Mouse (Mus musculus): ENCODE data around the gene Zfp128. TPM values are rescaled to one million over a fixed set of nuclear protein-coding genes. Genes with fewer than 3 reads are reported as not detected.

Zfp128 gene
- 6.9 TPM for polyA plus RNA-seq (2014; fragmentation: Illumina TruSeq; extraction: RNeasy Lipid Tissue Mini Kit (QIAGEN cat#74804); ENCODE audit: low read depth, low replicate concordance)

DNA sequence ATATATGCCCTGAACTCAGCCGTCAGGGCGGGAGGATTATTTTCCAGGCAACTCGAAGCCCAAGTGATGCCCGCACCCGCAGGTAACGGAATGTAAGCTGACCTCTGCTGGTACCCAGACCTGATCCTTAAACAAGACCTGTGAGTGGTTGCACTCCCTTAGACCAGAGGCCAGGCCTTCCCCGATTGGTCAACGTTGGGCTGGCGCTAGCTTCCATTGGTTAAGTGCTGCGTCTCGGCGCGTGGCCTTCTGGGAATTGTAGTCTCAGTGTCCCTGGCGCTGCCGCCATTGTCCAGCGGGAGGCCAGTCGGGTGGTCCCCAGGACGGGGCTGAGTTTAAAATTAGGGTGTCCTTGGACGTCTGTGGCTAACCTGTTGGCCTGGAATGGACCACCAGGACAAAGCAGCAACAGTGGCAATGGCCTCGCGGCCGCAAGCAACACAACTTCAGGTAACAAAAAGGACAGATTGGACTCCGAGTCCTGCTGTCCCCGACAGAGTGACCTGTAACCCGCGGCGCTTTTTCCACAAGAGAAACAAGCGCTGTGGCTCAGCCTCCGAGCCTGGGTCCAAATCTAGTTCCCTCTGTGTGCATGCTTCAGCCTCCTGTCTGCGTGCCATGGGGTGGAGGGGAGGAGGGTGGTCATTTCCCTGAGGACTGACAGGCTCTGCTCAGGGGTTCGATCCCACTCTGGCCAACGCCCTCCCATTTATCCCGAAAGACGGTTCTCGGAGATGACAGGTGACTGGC, at the start of gene Zfp128:
Gene Zfp128, plus strand, starts transcription at position 267 of the 750 bp plus-strand sequence.

GRCm38 (mm10) chr7:12834162-12835120, 46.5 kb upstream of the Zfp128 start, which contains the start of gene Zfp110:
Zfp110 (plus strand) TSS chr7:12834761.

DNA sequence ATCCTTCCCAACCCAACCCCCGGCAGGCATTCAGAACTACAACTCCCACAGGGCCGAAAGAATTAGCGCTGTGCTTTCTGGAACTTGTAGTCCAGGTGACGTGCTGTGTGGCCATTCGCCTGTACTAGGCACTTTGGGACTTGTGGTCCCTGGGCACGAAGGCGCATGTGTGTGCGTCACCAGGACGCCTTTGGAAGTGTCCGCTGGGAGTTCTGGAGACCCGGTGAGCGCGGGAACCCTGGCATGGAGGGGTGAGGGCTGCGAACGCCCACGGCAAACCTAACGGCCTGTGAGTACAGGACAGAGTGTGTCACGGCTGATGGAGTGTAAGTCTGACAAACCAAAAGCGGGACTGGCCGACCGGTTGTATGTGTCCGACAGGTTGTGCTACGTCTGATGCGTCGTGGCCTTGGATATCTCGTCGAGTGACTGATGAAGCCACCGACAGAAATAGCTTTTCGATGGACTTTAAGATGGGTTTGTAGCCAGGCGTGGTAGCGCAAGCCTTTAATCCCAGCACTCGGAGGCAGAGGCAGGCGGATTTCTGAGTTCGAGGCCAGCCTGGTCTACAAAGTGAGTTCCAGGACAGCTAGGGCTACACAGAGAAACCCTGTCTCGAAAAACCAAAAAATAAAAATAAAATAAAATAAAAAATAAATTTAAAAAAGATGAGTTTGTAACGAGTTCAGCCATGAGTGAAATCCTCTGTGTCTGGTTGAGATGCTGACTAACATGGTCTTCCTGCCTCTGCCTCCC, 16.9 kb downstream of the Zfp128 start, which contains the start of gene Zscan22:
Gene Zscan22, plus strand, starts transcription at position 161 of the 756 bp plus-strand sequence.

DNA sequence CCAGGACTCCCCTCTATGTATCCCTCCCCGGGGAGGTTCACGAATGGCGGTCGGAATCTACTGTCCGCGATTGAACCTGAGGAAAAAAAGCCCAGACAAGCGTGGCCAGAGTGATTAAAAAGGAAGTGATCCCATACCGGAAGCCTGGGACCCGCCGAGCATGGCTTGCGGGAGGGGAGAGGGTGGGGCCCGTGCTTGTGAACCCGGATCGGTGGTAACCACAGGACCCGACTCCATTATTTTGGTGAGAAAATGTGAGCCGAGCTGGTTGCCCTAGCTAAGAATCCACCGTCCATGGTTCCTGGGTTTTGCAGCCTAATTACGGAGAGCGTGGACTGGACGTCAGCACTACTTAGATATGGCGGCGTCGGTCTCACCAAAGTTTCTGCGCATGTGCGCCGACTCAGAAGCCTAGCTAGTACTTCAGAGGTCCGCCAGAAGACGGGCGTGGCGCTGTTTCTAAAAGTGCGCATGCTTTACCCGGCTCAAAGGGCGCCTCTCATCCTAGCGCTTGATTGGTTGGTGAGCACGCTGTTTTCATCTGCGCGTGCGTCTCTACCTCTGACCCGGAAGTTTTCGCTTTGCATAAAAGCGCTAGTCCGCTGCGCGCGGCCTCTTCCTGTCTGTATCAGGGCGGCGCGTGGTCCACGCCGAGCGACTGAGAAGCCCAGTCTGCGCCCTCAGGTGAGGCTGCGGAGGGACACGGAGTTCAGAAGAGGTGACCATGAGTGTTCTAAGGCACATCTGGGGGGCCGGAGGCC, 40.9 kb downstream of the Zfp128 start, which contains the start of gene Rps5:
Gene Rps5, plus strand, starts transcription at position 586 of the 761 bp plus-strand sequence.

DNA sequence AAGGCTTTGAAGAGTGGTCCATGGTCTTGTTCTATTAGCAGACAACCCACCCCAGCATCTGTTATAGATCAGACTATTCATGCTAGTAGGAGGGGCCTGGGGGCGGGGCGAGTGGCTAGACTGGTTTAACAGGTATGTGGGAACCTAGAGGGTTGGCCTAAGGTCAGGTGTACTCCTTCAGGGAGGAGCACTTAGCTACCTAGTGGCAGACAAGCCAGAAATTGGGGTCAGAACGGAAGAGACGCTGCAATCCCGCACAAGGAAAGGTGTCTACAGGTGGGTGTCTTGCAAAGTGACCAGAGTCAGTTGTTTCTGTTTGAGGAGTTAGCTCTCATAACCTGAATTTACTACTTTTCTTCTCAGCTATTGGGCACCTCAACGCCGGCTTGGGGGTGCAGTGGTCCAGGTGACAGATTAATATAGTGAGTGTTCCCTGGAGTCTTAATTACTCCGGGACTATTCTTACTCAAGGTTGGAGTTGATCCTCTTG, 46.3 kb downstream of the Zfp128 start, which contains the start of gene Rnf225:
Gene Rnf225, plus strand, starts transcription at position 226 of the 490 bp plus-strand sequence.

Other genes starting within 250 kb of the Zfp128 start
- not detected for gene Vmn2r54, start 240.9 kb upstream of the Zfp128 start, polyA plus RNA-seq (2014; fragmentation: Illumina TruSeq; extraction: RNeasy Lipid Tissue Mini Kit (QIAGEN cat#74804); ENCODE audit: low read depth, low replicate concordance)
- gene Vmn2r55, start 196.2 kb upstream of the Zfp128 start, polyA plus RNA-seq (2014; fragmentation: Illumina TruSeq; extraction: RNeasy Lipid Tissue Mini Kit (QIAGEN cat#74804); ENCODE audit: low read depth, low replicate concordance): not detected
- gene Vmn2r56, start 146.2 kb upstream of the Zfp128 start, polyA plus RNA-seq (2014; fragmentation: Illumina TruSeq; extraction: RNeasy Lipid Tissue Mini Kit (QIAGEN cat#74804); ENCODE audit: low read depth, low replicate concordance): not detected
- 4.0 TPM for gene Zscan18, start 77.5 kb upstream of the Zfp128 start, polyA plus RNA-seq (2014; fragmentation: Illumina TruSeq; extraction: RNeasy Lipid Tissue Mini Kit (QIAGEN cat#74804); ENCODE audit: low read depth, low replicate concordance)
- 31.4 TPM for gene Zfp329, start 62.3 kb upstream of the Zfp128 start, polyA plus RNA-seq (2014; fragmentation: Illumina TruSeq; extraction: RNeasy Lipid Tissue Mini Kit (QIAGEN cat#74804); ENCODE audit: low read depth, low replicate concordance)
- 33.4 TPM for gene Zfp110, start 46.4 kb upstream of the Zfp128 start, polyA plus RNA-seq (2014; fragmentation: Illumina TruSeq; extraction: RNeasy Lipid Tissue Mini Kit (QIAGEN cat#74804); ENCODE audit: low read depth, low replicate concordance)
- 6.2 TPM for gene Zscan22, start 16.6 kb downstream of the Zfp128 start, polyA plus RNA-seq (2014; fragmentation: Illumina TruSeq; extraction: RNeasy Lipid Tissue Mini Kit (QIAGEN cat#74804); ENCODE audit: low read depth, low replicate concordance)
- 15.5 TPM for gene Rps5, start 41.1 kb downstream of the Zfp128 start, polyA plus RNA-seq (2014; fragmentation: Illumina TruSeq; extraction: RNeasy Lipid Tissue Mini Kit (QIAGEN cat#74804); ENCODE audit: low read depth, low replicate concordance)
- not detected for gene Rnf225, start 46.2 kb downstream of the Zfp128 start, polyA plus RNA-seq (2014; fragmentation: Illumina TruSeq; extraction: RNeasy Lipid Tissue Mini Kit (QIAGEN cat#74804); ENCODE audit: low read depth, low replicate concordance)
- 5.4 TPM for gene Zfp324, start 84.7 kb downstream of the Zfp128 start, polyA plus RNA-seq (2014; fragmentation: Illumina TruSeq; extraction: RNeasy Lipid Tissue Mini Kit (QIAGEN cat#74804); ENCODE audit: low read depth, low replicate concordance)
- 3.8 TPM for gene Zfp446, start 96.7 kb downstream of the Zfp128 start, polyA plus RNA-seq (2014; fragmentation: Illumina TruSeq; extraction: RNeasy Lipid Tissue Mini Kit (QIAGEN cat#74804); ENCODE audit: low read depth, low replicate concordance)
- gene Slc27a5, start 117.0 kb downstream of the Zfp128 start, polyA plus RNA-seq (2014; fragmentation: Illumina TruSeq; extraction: RNeasy Lipid Tissue Mini Kit (QIAGEN cat#74804); ENCODE audit: low read depth, low replicate concordance): not detected
- gene Trim28, start 117.9 kb downstream of the Zfp128 start, polyA plus RNA-seq (2014; fragmentation: Illumina TruSeq; extraction: RNeasy Lipid Tissue Mini Kit (QIAGEN cat#74804); ENCODE audit: low read depth, low replicate concordance): 27.9 TPM
- 0.82 TPM for gene Zbtb45, start 128.9 kb downstream of the Zfp128 start, polyA plus RNA-seq (2014; fragmentation: Illumina TruSeq; extraction: RNeasy Lipid Tissue Mini Kit (QIAGEN cat#74804); ENCODE audit: low read depth, low replicate concordance)
- 108 TPM for gene Chmp2a, start 153.6 kb downstream of the Zfp128 start, polyA plus RNA-seq (2014; fragmentation: Illumina TruSeq; extraction: RNeasy Lipid Tissue Mini Kit (QIAGEN cat#74804); ENCODE audit: low read depth, low replicate concordance)
- 79.8 TPM for gene Ube2m, start 157.1 kb downstream of the Zfp128 start, polyA plus RNA-seq (2014; fragmentation: Illumina TruSeq; extraction: RNeasy Lipid Tissue Mini Kit (QIAGEN cat#74804); ENCODE audit: low read depth, low replicate concordance)
- 0.52 TPM for gene Mzf1, start 173.6 kb downstream of the Zfp128 start, polyA plus RNA-seq (2014; fragmentation: Illumina TruSeq; extraction: RNeasy Lipid Tissue Mini Kit (QIAGEN cat#74804); ENCODE audit: low read depth, low replicate concordance)
- not detected for gene Vmn1r85, start 214.0 kb downstream of the Zfp128 start, polyA plus RNA-seq (2014; fragmentation: Illumina TruSeq; extraction: RNeasy Lipid Tissue Mini Kit (QIAGEN cat#74804); ENCODE audit: low read depth, low replicate concordance)
- gene Vmn1r86, start 238.7 kb downstream of the Zfp128 start, polyA plus RNA-seq (2014; fragmentation: Illumina TruSeq; extraction: RNeasy Lipid Tissue Mini Kit (QIAGEN cat#74804); ENCODE audit: low read depth, low replicate concordance): not detected